Mouse (Mus musculus): Measurements from ENCODE around the gene Foxo3.

GRCm38 (mm10) chr10:42307980-42308686, 31.6 kb upstream of the Foxo3 start:
- no peak for TF ChIP-seq ZKSCAN1 (IDR thresholded peaks at IDR 0.05; ENCODE audit: borderline replicate concordance, low read depth, low read length)
- no peak for TF ChIP-seq TCF12 (IDR thresholded peaks at IDR 0.05; ENCODE audit: low read depth, low read length)
- TF ChIP-seq NELFE (IDR thresholded peaks at IDR 0.05; ENCODE audit: low read depth, low read length): no peak
- no peak for TF ChIP-seq KAT2A (IDR thresholded peaks at IDR 0.05; ENCODE audit: insufficient replicate concordance, low read length)
- no peak for TF ChIP-seq MEF2A (IDR thresholded peaks at IDR 0.05; ENCODE audit: borderline replicate concordance, low read depth, low read length)
- TF ChIP-seq POLR2A (IDR thresholded peaks at IDR 0.05; ENCODE audit: low read depth, low read length): no peak
- peak; percentile 31 to 85; a peak in 3 of 4 replicates for TF ChIP-seq CTCF (conservative IDR thresholded peaks at IDR 0.05 in 1 of 2, IDR thresholded peaks at IDR 0.05 in 1 of 2; ENCODE audit: low read depth in 2 of 2, low read length in 2 of 2)
- TF ChIP-seq BHLHE40 (IDR thresholded peaks at IDR 0.05; ENCODE audit: low read depth, low read length): no peak
- no peak for TF ChIP-seq EP300 (IDR thresholded peaks at IDR 0.05; ENCODE audit: low read length)
- peak; percentile 80 for TF ChIP-seq SMC3 (IDR thresholded peaks at IDR 0.05; ENCODE audit: low read depth, low read length)
- no peak for TF ChIP-seq ZMIZ1 (IDR thresholded peaks at IDR 0.05; ENCODE audit: low read depth, low read length)
- no peak for TF ChIP-seq E2F4 (IDR thresholded peaks at IDR 0.05; ENCODE audit: insufficient replicate concordance, low read depth, low read length)
- peak; percentile 90 for TF ChIP-seq RAD21 (IDR thresholded peaks at IDR 0.05; ENCODE audit: low read depth, low read length)
- TF ChIP-seq POLR2AphosphoS2 (IDR thresholded peaks at IDR 0.05; ENCODE audit: low read depth, low read length): no peak
